ENCODE assay signal across 37 mouse cellular contexts in the genomic region with DNA sequence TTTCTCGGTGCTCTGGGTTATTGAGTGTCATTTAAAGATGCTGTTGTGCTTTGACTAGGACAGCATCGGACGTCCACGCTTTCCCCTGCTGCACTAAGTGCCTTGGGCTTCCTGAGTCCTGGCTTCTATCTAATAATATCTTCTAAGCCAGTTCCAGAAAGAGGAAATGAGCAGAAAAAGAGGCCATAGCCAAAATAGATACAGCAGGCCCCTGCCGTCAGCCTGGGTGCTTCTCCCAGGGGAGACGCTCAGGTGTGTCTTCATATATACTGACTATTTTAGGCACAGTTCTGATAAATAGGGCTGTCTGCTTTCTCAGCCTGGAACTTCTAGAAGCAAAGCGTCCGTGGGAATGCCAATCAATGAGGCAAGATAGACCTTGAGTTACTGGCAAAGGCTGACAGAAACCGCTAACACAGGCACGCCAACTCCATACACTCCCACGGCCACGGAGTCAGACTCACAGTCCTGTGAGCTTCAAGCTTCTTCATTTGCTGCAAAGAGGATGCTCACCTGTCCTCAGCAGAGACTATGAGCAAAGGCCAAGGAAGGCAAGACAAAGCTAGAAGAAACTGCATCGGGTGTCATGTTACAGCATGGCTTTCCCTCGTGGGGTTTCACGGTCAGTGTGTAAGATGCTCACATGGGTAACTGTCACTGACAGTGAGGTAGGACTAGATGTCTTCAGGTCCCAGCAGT. TPM values are rescaled to one million over a fixed set of nuclear protein-coding genes. Genes with fewer than 3 reads are reported as not detected.
DNase-seq lines count a peak whose midpoint lies in the region; ATAC-seq and TF ChIP-seq lines count a peak whose summit lies in the region.
"Had no signal": no experiment of that assay in that cellular context is flagged by ENCODE, and none has a peak within 500 bp of the region (broad histone marks: within the 10 kb centered on the region; RNA-seq: fewer than 3 reads in every experiment).

No protein-coding gene starts in this region.

- H3K9me3 ChIP-seq in intestine, embryonic 15.5 days: no peaks in the 10 kb centered on the region
- no peaks in the 10 kb centered on the region for H3K9me3 ChIP-seq in forebrain, embryonic 14.5 days (replicated peaks; ENCODE audit: control insufficient read depth, low read length)
- H3K9me3 ChIP-seq: embryonic facial prominence, embryonic 15.5 days; forebrain, embryonic 12.5 days; heart, embryonic 12.5 days; hindbrain, embryonic 13.5 days; kidney, embryonic 15.5 days; limb, embryonic 10.5 days; limb, embryonic 15.5 days; liver, embryonic 13.5 days; midbrain, embryonic 10.5 days; neural tube, embryonic 12.5 days had no signal

- no peak for TF ChIP-seq CTCF in layer of hippocampus, adult 2 months (conservative IDR thresholded peaks at IDR 0.05)
- TF ChIP-seq CTCF in spleen, adult 2 months (IDR thresholded peaks at IDR 0.05; ENCODE audit: extremely low read depth, insufficient read depth, insufficient read length, insufficient replicate concordance): no peak
- TF ChIP-seq CTCF in small intestine, adult 2 months (IDR thresholded peaks at IDR 0.05; ENCODE audit: extremely low read depth, insufficient read length, insufficient replicate concordance, low read depth, low read length): no peak

- no peak overlapping the region for H3K4me2 ChIP-seq in intestine, embryonic 15.5 days (replicated peaks)
- no peak overlapping the region for H3K4me2 ChIP-seq in forebrain, embryonic 14.5 days (ENCODE audit: low read length)
- H3K4me2 ChIP-seq: embryonic facial prominence, embryonic 15.5 days; forebrain, embryonic 12.5 days; heart, embryonic 12.5 days; hindbrain, embryonic 13.5 days; kidney, embryonic 15.5 days; limb, embryonic 15.5 days; liver, embryonic 13.5 days; neural tube, embryonic 12.5 days had no signal

- H3K27ac ChIP-seq in layer of hippocampus, adult 2 months: peak overlapping the region; percentile 82; the same call in 1 of the 2 replicates
- peak overlapping the region; percentile 88 for H3K27ac ChIP-seq in spleen, adult 2 months (ENCODE audit: insufficient read depth, low read length)
- H3K27ac ChIP-seq in small intestine, adult 2 months (ENCODE audit: insufficient read depth, low read depth, low read length): no peak overlapping the region
- no peak overlapping the region for H3K27ac ChIP-seq in intestine, embryonic 15.5 days
- H3K27ac ChIP-seq in forebrain, embryonic 14.5 days (ENCODE audit: low read depth, low read length): no peak overlapping the region
- H3K27ac ChIP-seq: embryonic facial prominence, embryonic 15.5 days; forebrain, embryonic 12.5 days; heart, adult 2 months; hindbrain, embryonic 13.5 days; kidney, embryonic 15.5 days; limb, embryonic 10.5 days; limb, embryonic 15.5 days; liver, embryonic 13.5 days; midbrain, embryonic 10.5 days; neural tube, embryonic 12.5 days had no signal

- H3K4me1 ChIP-seq in spleen, adult 2 months (ENCODE audit: control insufficient read depth, insufficient read depth, insufficient read length): peaks cover 61% of the 10 kb centered on the region
- H3K4me1 ChIP-seq in small intestine, adult 2 months (ENCODE audit: control insufficient read depth, insufficient read depth, insufficient read length, low read length): no peaks in the 10 kb centered on the region
- no peaks in the 10 kb centered on the region for H3K4me1 ChIP-seq in intestine, embryonic 15.5 days (replicated peaks)
- no peaks in the 10 kb centered on the region for H3K4me1 ChIP-seq in forebrain, embryonic 14.5 days (ENCODE audit: control insufficient read depth, insufficient read depth, low read length)
- H3K4me1 ChIP-seq: embryonic facial prominence, embryonic 15.5 days; forebrain, embryonic 12.5 days; heart, embryonic 12.5 days; hindbrain, embryonic 13.5 days; limb, embryonic 15.5 days; liver, embryonic 13.5 days; midbrain, embryonic 10.5 days; neural tube, embryonic 12.5 days had no signal

- DNase-seq in layer of hippocampus, adult 2 months (ENCODE audit: low spot score in 2 of 2): no peak
- DNase-seq in layer of hippocampus, postnatal 25 days (ENCODE audit: extremely low spot score in 1 of 2, low spot score in 1 of 2): no peak
- peak; percentile 54 to 64 for DNase-seq in spleen, adult 2 months (ENCODE audit: low read depth in 1 of 2, low spot score in 2 of 2)
- no peak for DNase-seq in spleen, adult 12 weeks (ENCODE audit: low spot score)
- DNase-seq in forebrain, embryonic 14.5 days (ENCODE audit: low spot score): no peak
- DNase-seq: adrenal gland, adult 2 months; cerebellum, adult 9-10 months; gastrocnemius, postnatal 25 days; heart, postnatal 4 days; kidney, adult 11 months; liver, embryonic 13.5 days; lung, adult 2 months; lung, postnatal 14 days; right cerebral cortex, postnatal 25 days; thymus, adult 2 months; thymus, postnatal 36 days had no signal

- 0 out of 2 replicates have a peak, but pooled peaks have one; percentile 37 for ATAC-seq in common myeloid progenitor, adult 5-6 weeks (replicated peaks; ENCODE audit: low read depth, poor library complexity, severe bottlenecking)
- ATAC-seq in intestine, embryonic 15.5 days: no peak
- ATAC-seq in forebrain, embryonic 14.5 days: no peak
- ATAC-seq: activated CD4-positive, CD25-positive, alpha-beta regulatory T cell, adult 4 months; CD4-positive, CD25-positive, alpha-beta regulatory T cell, adult 4 months had no signal

- no peak for TF ChIP-seq POLR2A in spleen, adult 2 months (IDR thresholded peaks at IDR 0.05; ENCODE audit: low read depth, low read length)
- TF ChIP-seq POLR2A in small intestine, adult 2 months (IDR thresholded peaks at IDR 0.05; ENCODE audit: low read depth, low read length): no peak

- no peaks in the 10 kb centered on the region for H3K36me3 ChIP-seq in spleen, adult 2 months (ENCODE audit: control insufficient read depth, insufficient read depth, low read length)
- no peaks in the 10 kb centered on the region for H3K36me3 ChIP-seq in small intestine, adult 2 months (ENCODE audit: control insufficient read depth, insufficient read depth, low read length)
- H3K36me3 ChIP-seq in intestine, embryonic 15.5 days: no peaks in the 10 kb centered on the region
- H3K36me3 ChIP-seq in forebrain, embryonic 14.5 days (ENCODE audit: control insufficient read depth, insufficient read depth, low read length): no peaks in the 10 kb centered on the region
- H3K36me3 ChIP-seq: embryonic facial prominence, embryonic 15.5 days; forebrain, embryonic 12.5 days; heart, embryonic 12.5 days; hindbrain, embryonic 13.5 days; kidney, embryonic 15.5 days; limb, embryonic 10.5 days; limb, embryonic 15.5 days; liver, embryonic 13.5 days; midbrain, embryonic 10.5 days; neural tube, embryonic 12.5 days had no signal

- H3K9ac ChIP-seq in intestine, embryonic 15.5 days: no peak overlapping the region
- H3K9ac ChIP-seq in forebrain, embryonic 14.5 days (ENCODE audit: low read length): no peak overlapping the region
- H3K9ac ChIP-seq: embryonic facial prominence, embryonic 15.5 days; forebrain, embryonic 12.5 days; heart, embryonic 12.5 days; hindbrain, embryonic 13.5 days; kidney, embryonic 15.5 days; limb, embryonic 15.5 days; liver, embryonic 13.5 days; neural tube, embryonic 12.5 days had no signal

- WGBS in spleen, adult 2 months: 38% methylated on average over 15 of the region's 15 CpGs
- WGBS in small intestine, adult 2 months: 73% methylated on average over 15 of the region's 15 CpGs
- 72% methylated on average over 15 of the region's 15 CpGs for WGBS in intestine, embryonic 15.5 days
- WGBS in forebrain, embryonic 14.5 days: 85% methylated on average over 15 of the region's 15 CpGs

- no peaks in the 10 kb centered on the region for H3K27me3 ChIP-seq in spleen, adult 2 months (ENCODE audit: control insufficient read depth, insufficient read depth, low read length)
- no peaks in the 10 kb centered on the region for H3K27me3 ChIP-seq in small intestine, adult 2 months (ENCODE audit: control insufficient read depth, insufficient read depth, low read length)
- no peaks in the 10 kb centered on the region for H3K27me3 ChIP-seq in intestine, embryonic 15.5 days (replicated peaks)
- H3K27me3 ChIP-seq in forebrain, embryonic 14.5 days (replicated peaks; ENCODE audit: control insufficient read depth, insufficient read depth, low read length): no peaks in the 10 kb centered on the region
- H3K27me3 ChIP-seq: embryonic facial prominence, embryonic 15.5 days; forebrain, embryonic 12.5 days; hindbrain, embryonic 13.5 days; kidney, embryonic 15.5 days; limb, embryonic 15.5 days; liver, embryonic 13.5 days; neural tube, embryonic 12.5 days had no signal

- H3K4me3 ChIP-seq in layer of hippocampus, adult 2 months: no peak overlapping the region
- peak overlapping the region; percentile 29; the same call in 1 of the 2 replicates for H3K4me3 ChIP-seq in spleen, adult 2 months (ENCODE audit: extremely low read depth, insufficient read depth, insufficient read length)
- H3K4me3 ChIP-seq in small intestine, adult 2 months (ENCODE audit: low read depth, low read length): 0 out of 2 replicates have a peak overlapping the region, but pooled peaks have one; percentile 11
- H3K4me3 ChIP-seq in intestine, embryonic 15.5 days (replicated peaks): no peak overlapping the region
- H3K4me3 ChIP-seq in forebrain, embryonic 14.5 days (ENCODE audit: low read depth, low read length): no peak overlapping the region
- H3K4me3 ChIP-seq: embryonic facial prominence, embryonic 15.5 days; forebrain, embryonic 12.5 days; heart, adult 2 months; heart, embryonic 12.5 days; hindbrain, embryonic 13.5 days; kidney, embryonic 15.5 days; limb, embryonic 10.5 days; limb, embryonic 15.5 days; liver, embryonic 13.5 days; midbrain, embryonic 10.5 days; myocyte; neural tube, embryonic 12.5 days had no signal

RNA-seq across cellular contexts. Expression of a gene that starts 2.3 kb away (rescaled TPM):
- total RNA-seq in layer of hippocampus, adult 2 months (2021): under 1 TPM in 1 of 2 experiments, not detected in 1; 0.31 TPM
- total RNA-seq in layer of hippocampus, postnatal 25 days (2021): under 1 TPM; 0.22 to 0.38 TPM
- polyA plus RNA-seq in spleen, adult 2 months (2012; rRNA removed): 43.7 and 44.4 TPM in 2 replicates
- not detected in 2 replicates for total RNA-seq in common myeloid progenitor, adult 5-6 weeks (2017)
- 1.2 and 3.6 TPM in 2 replicates for polyA plus RNA-seq in small intestine, adult 2 months (2012; rRNA removed)
- 0.50 and 0.86 TPM in 2 replicates for polyA plus RNA-seq in intestine, embryonic 15.5 days (2015; fragmentation: Nextera tagmentation; extraction: Ambion mirVana)
- polyA plus RNA-seq in forebrain, embryonic 14.5 days (2014; fragmentation: Nextera tagmentation; extraction: Ambion mirVana): not detected in 2 replicates
- total RNA-seq: adrenal gland, adult 2 months; adrenal gland, postnatal 4 days; gastrocnemius, adult 18-20 months; gastrocnemius, postnatal 25 days; heart, adult 2 months; heart, postnatal 4 days; left cerebral cortex, postnatal 10 days; midbrain, postnatal 0 days had no signal
- polyA plus RNA-seq: embryonic facial prominence, embryonic 15.5 days; forebrain, embryonic 12.5 days; heart, embryonic 12.5 days; heart, postnatal 0 days; hindbrain, embryonic 13.5 days; kidney, embryonic 15.5 days; limb, embryonic 10.5 days; limb, embryonic 15.5 days; midbrain, embryonic 10.5 days; midbrain, postnatal 0 days; myocyte; neural tube, embryonic 12.5 days had no signal

RNA-seq across cellular contexts. Expression of a gene that starts 44.5 kb away (rescaled TPM):
- total RNA-seq in layer of hippocampus, adult 2 months (2021): 100 to 1,000 TPM; 138 to 143 TPM
- total RNA-seq in layer of hippocampus, postnatal 25 days (2021): 100 to 1,000 TPM; 149 to 159 TPM
- 24.5 and 25.6 TPM in 2 replicates for polyA plus RNA-seq in spleen, adult 2 months (2012; rRNA removed)
- total RNA-seq in common myeloid progenitor, adult 5-6 weeks (2017): 113 TPM in 2 replicates
- polyA plus RNA-seq in small intestine, adult 2 months (2012; rRNA removed): 81.7 and 111 TPM in 2 replicates
- polyA plus RNA-seq in intestine, embryonic 15.5 days (2015; fragmentation: Nextera tagmentation; extraction: Ambion mirVana): 192 and 199 TPM in 2 replicates
- 340 and 366 TPM in 2 replicates for polyA plus RNA-seq in forebrain, embryonic 14.5 days (2014; fragmentation: Nextera tagmentation; extraction: Ambion mirVana)

Comparison
In these comparisons a context has a peak if more than half of its experiments do, and no peak if none do; other contexts are left out.
1. DNase-seq: peak in spleen, adult 2 months (2 of 2); none in layer of hippocampus, adult 2 months (0 of 2), layer of hippocampus, postnatal 25 days (0 of 2), spleen, adult 12 weeks (single experiment) and forebrain, embryonic 14.5 days (single experiment).
2. H3K27ac ChIP-seq: peak in layer of hippocampus, adult 2 months (single experiment) and spleen, adult 2 months (single experiment); none in small intestine, adult 2 months (single experiment), intestine, embryonic 15.5 days (single experiment) and forebrain, embryonic 14.5 days (single experiment).
3. H3K4me3 ChIP-seq: peak in spleen, adult 2 months (single experiment) and small intestine, adult 2 months (single experiment); none in layer of hippocampus, adult 2 months (single experiment), intestine, embryonic 15.5 days (single experiment) and forebrain, embryonic 14.5 days (single experiment).